Mouse (Mus musculus) left cerebral cortex, postnatal 14 days (tissue): ENCODE results near the gene Nav3. TPM values are rescaled to one million over a fixed set of nuclear protein-coding genes. Genes with fewer than 3 reads are reported as not detected.

Source experiments
- DNase-seq, 2 experiments: peaks; one replicate each; pipeline ENCODE4 v3.0.0; 2021 to 2022; ENCODE audit warnings: low spot score in 2 of 2, mixed read lengths in 1 of 2
- intact Hi-C: fragments of 180-260 bp; cut with DNase I; formaldehyde crosslinking; loops from one replicate; pipeline ENCODE4 v1.15.1; 2025
- total RNA-seq, 2 experiments: library from RNA; stranded (reverse); gene quantifications; 2 replicates each; pipeline ENCODE4 v1.2.3; 2021

Nav3 gene
- total RNA-seq, 2 experiments from 2014 or later = 250 to 303 TPM

GRCm38 (mm10) chr10:109664629-109665317 lies 791.2 kb downstream of the Nav3 start:
- DNase-seq = peak; percentile 93
- intact Hi-C loops = no loop called here

- intact Hi-C loops = no loop called here
- no peak for DNase-seq
Observed at GRCm38 (mm10) chr10:109651516-109651915, 804.5 kb downstream of the Nav3 start.

GRCm38 (mm10) chr10:109643598-109643997 lies 812.4 kb downstream of the Nav3 start:
- intact Hi-C loops = loop anchor here (5.0 kb wide), 1 partner anchor 41 kb away; no protein-coding TSS in a partner anchor

GRCm38 (mm10) chr10:109641806-109642205 lies 814.2 kb downstream of the Nav3 start:
- no peak for DNase-seq
- intact Hi-C loops = loop anchor here (5.0 kb wide), 1 partner anchor 40 kb away; no protein-coding TSS in a partner anchor

More at GRCm38 (mm10) chr10:109643598-109643997, 812.4 kb downstream of the Nav3 start:
- DNase-seq = peak; percentile 61 to 79

GRCm38 (mm10) chr10:109637702-109638101 lies 818.3 kb downstream of the Nav3 start:
- no peak for DNase-seq

More at GRCm38 (mm10) chr10:109637702-109638101, 818.3 kb downstream of the Nav3 start:
- intact Hi-C loops = no loop called here
